Mouse (Mus musculus): Measurements from ENCODE around the gene Rnf8.

DNA sequence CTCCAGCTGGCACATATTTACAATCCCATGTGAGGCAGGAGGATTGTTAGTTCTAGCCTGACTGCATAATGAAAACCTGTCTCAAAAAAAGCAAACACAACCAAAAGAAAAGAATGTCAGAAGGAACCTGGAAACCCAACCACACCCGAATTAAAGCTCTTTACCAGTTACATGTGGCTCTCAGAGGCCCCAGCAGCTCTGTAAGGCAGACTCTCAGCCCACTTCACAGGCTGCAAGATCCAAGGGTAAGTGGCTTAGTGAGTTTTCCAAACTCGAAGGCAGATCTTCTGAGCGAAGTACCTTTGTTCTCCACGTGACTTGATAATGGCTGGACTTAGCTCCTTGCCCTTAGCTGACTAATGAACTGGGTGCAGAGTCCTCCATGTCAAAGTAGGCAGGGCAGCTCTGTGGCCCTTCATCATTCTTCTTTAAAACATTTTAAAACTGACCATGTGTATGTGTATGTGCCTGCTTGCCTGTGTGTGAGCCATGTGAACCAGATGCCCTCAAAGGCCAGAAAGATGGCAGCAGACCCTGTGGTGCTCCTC, 34.9 kb upstream of the Rnf8 start:
- TF ChIP-seq POLR2AphosphoS5 (IDR thresholded peaks at IDR 0.05; ENCODE audit: insufficient replicate concordance, low read depth, low read length) (no peak), CTCF (IDR thresholded peaks at IDR 0.05; ENCODE audit: low read depth, low read length) (no peak), GATA1 (IDR thresholded peaks at IDR 0.05; ENCODE audit: borderline replicate concordance, low read length) (no peak), TAL1 (conservative IDR thresholded peaks at IDR 0.05; ENCODE audit: low read depth, low read length) (no peak), GATA2 (IDR thresholded peaks at IDR 0.05; ENCODE audit: borderline replicate concordance, low read depth, low read length) (no peak)
